Mouse (Mus musculus): ENCODE data around the gene Gpcpd1.

- TF ChIP-seq CTCF (IDR thresholded peaks at IDR 0.05; ENCODE audit: control insufficient read depth, insufficient read depth, insufficient replicate concordance, low read depth, low read length) (no peak), POLR2A (IDR thresholded peaks at IDR 0.05; ENCODE audit: control insufficient read depth, low read depth, low read length) (no peak)
These were observed 12.6 kb upstream of the Gpcpd1 start for GRCm38 (mm10) chr2:132600081-132600480.

All from testis, adult 2 months (tissue).